Mouse (Mus musculus) embryonic stem cell, embryonic (primary cell): Measurements from ENCODE around the gene Car11.
"Not testable (repeated sequence)": the region's sequence is repeated elsewhere in the genome, so short reads cannot be mapped to it uniquely, and the experiment has no call there.

Experiments used
- CTCF ChIA-PET, 4 experiments: fragments of 300-600 bp in 2 of 4; fragments of 350-600 bp in 2 of 4; sonication (Branson Sonifier 250); formaldehyde crosslinking; loops; one replicate each; lab custom pipeline; 2022; ENCODE audit warnings: inconsistent platforms in 2 of 4; lab: Charles Lee
- POLR2A ChIA-PET, 4 experiments: fragments of 300-600 bp in 2 of 4; fragments of 350-600 bp in 2 of 4; sonication (Branson Sonifier 250); formaldehyde crosslinking; loops; one replicate each; lab custom pipeline; 2022; ENCODE audit warnings: antibody characterized with exemption in 4 of 4, inconsistent platforms in 1 of 4; lab: Charles Lee

Car11 gene

GRCm38 (mm10) chr7:45699523-45700141 lies at the start of gene Car11:
Gene Car11 (plus strand): TSS chr7:45699843.
- POLR2A ChIA-PET, result interaction anchor here in 3 of 4 experiments (0.5 to 14.6 kb wide), 26 partner anchors 9 to 498 kb away, joined by 3 to 640 read pairs (median 6); partner anchors contain the start of genes Fam83e (in 3 of the 3), Rpl18 (in 2 of the 3), Sphk2 (in 2 of the 3) and Bax (in 1 of the 3)
- CTCF ChIA-PET, result interaction anchor here (0.6 to 3.6 kb wide), 10 partner anchors 17 to 1141 kb away, joined by 3 to 29 read pairs (median 4); partner anchors contain the start of genes Gys1 (in 2 of the 4), Ntn5 (in 2 of the 4) and Lmtk3 (in 1 of the 4)

- POLR2A ChIA-PET, result not testable (repeated sequence)
- CTCF ChIA-PET, result interaction anchor here in 1 of 4 experiments (1.2 kb wide), 1 partner anchor 18 kb away, joined by 3 read pairs; no protein-coding TSS in a partner anchor
Measured at GRCm38 (mm10) chr7:45650484-45650883, 49.2 kb upstream of the Car11 start.

- ChIA-PET CTCF (interaction anchor here in 3 of 4 experiments (0.5 to 1.8 kb wide), 4 partner anchors 14 to 1114 kb away, joined by 3 to 10 read pairs (median 5); no protein-coding TSS in a partner anchor), POLR2A (interaction anchor here (0.5 to 4.7 kb wide), 16 partner anchors 10 to 195 kb away, joined by 3 to 45 read pairs (median 4); partner anchors contain the start of genes Fut2 (in 3 of the 4), Ftl1 (in 1 of the 4), Plekha4 (in 1 of the 4) and Ppp1r15a (in 1 of the 4))
Measured at GRCm38 (mm10) chr7:45654424-45655047, 45.1 kb upstream of the Car11 start.

GRCm38 (mm10) chr7:45660746-45661478 lies 38.7 kb upstream of the Car11 start:
- POLR2A ChIA-PET, result interaction anchor here in 2 of 4 experiments (1.0 to 1.6 kb wide), 4 partner anchors 17 to 201 kb away, joined by 3 to 5 read pairs (median 4); partner anchors contain the start of gene Ftl1 (in 1 of the 2)
- CTCF ChIA-PET, result no interaction called here

- ChIA-PET POLR2A (interaction anchor here in 2 of 4 experiments (1.0 to 5.0 kb wide), 6 partner anchors 8 to 202 kb away, joined by 3 to 34 read pairs (median 5); partner anchors contain the start of gene Ftl1 (in 1 of the 2)), CTCF (interaction anchor here in 1 of 4 experiments (0.6 kb wide), 1 partner anchor 212 kb away, joined by 3 read pairs; no protein-coding TSS in a partner anchor)
Measured at GRCm38 (mm10) chr7:45661702-45662101, 37.9 kb upstream of the Car11 start.

- ChIA-PET POLR2A (interaction anchor here (0.6 to 5.0 kb wide), 42 partner anchors 9 to 218 kb away, joined by 3 to 34 read pairs (median 4); partner anchors contain the start of genes Ntn5 (in 2 of the 4), Sphk2 (in 2 of the 4), Fam83e (in 1 of the 4) and Ftl1 (in 1 of the 4)), CTCF (interaction anchor here (0.5 to 3.2 kb wide), 15 partner anchors 12 to 1994 kb away, joined by 3 to 20 read pairs (median 3); partner anchors contain the start of gene Ntn5 (in 2 of the 4))
Measured at GRCm38 (mm10) chr7:45665303-45666138, 34.1 kb upstream of the Car11 start.

- ChIA-PET POLR2A (interaction anchor here (0.6 to 5.0 kb wide), 27 partner anchors 8 to 206 kb away, joined by 3 to 34 read pairs (median 5); partner anchors contain the start of genes Ntn5 (in 2 of the 4), Sphk2 (in 2 of the 4), Ftl1 (in 1 of the 4) and Sec1 (in 1 of the 4)), CTCF (interaction anchor here in 2 of 4 experiments (0.6 to 3.2 kb wide), 9 partner anchors 11 to 1995 kb away, joined by 3 to 20 read pairs (median 3); partner anchors contain the start of gene Ntn5 (in 1 of the 2))
Measured at GRCm38 (mm10) chr7:45666161-45666560, 33.5 kb upstream of the Car11 start, which contains the start of gene Fut2. Gene Fut2 (minus strand): TSS chr7:45666394.

- ChIA-PET POLR2A (interaction anchor here in 2 of 4 experiments (0.7 to 3.0 kb wide), 5 partner anchors 15 to 124 kb away, joined by 3 to 10 read pairs (median 4); partner anchors contain the start of gene Sphk2 (in 1 of the 2)), CTCF (interaction anchor here in 2 of 4 experiments (1.1 to 2.2 kb wide), 4 partner anchors 17 to 219 kb away, joined by 3 to 6 read pairs (median 4); partner anchors contain the start of gene Fut1 (in 1 of the 2))
Measured at GRCm38 (mm10) chr7:45667761-45668160, 31.9 kb upstream of the Car11 start.

GRCm38 (mm10) chr7:45668921-45669320 lies 30.7 kb upstream of the Car11 start:
- CTCF ChIA-PET, result interaction anchor here (0.6 to 3.6 kb wide), 38 partner anchors 9 to 902 kb away, joined by 3 to 21 read pairs (median 4); partner anchors contain the start of genes Ntn5 (in 2 of the 4) and Fut1 (in 1 of the 4)
- POLR2A ChIA-PET, result interaction anchor here in 3 of 4 experiments (0.5 to 2.2 kb wide), 12 partner anchors 13 to 699 kb away, joined by 3 to 13 read pairs (median 4); partner anchors contain the start of genes Ntn5 (in 1 of the 3) and Snrnp70 (in 1 of the 3)

- POLR2A ChIA-PET, result interaction anchor here in 3 of 4 experiments (0.6 to 2.2 kb wide), 6 partner anchors 12 to 108 kb away, joined by 3 to 9 read pairs (median 3); partner anchors contain the start of genes Fut2 (in 2 of the 3) and Sphk2 (in 1 of the 3)
- CTCF ChIA-PET, result interaction anchor here in 2 of 4 experiments (0.6 to 1.3 kb wide), 4 partner anchors 9 to 82 kb away, joined by 3 to 6 read pairs (median 3); partner anchors contain the start of gene Fut2 (in 1 of the 2)
Measured at GRCm38 (mm10) chr7:45677627-45678295, 21.9 kb upstream of the Car11 start.

GRCm38 (mm10) chr7:45678513-45678912 lies 21.1 kb upstream of the Car11 start:
- CTCF ChIA-PET, result interaction anchor here in 1 of 4 experiments (0.9 to 1.3 kb wide), 2 partner anchors 10 to 83 kb away, joined by 3 to 6 read pairs; no protein-coding TSS in a partner anchor
- POLR2A ChIA-PET, result interaction anchor here in 2 of 4 experiments (0.9 to 2.2 kb wide), 3 partner anchors 13 to 39 kb away, joined by 3 to 9 read pairs (median 5); partner anchors contain the start of genes Fut2 (in 1 of the 2) and Sphk2 (in 1 of the 2)

- ChIA-PET CTCF (interaction anchor here in 1 of 4 experiments (1.1 to 1.4 kb wide), 3 partner anchors 11 to 203 kb away, joined by 3 read pairs; no protein-coding TSS in a partner anchor), POLR2A (interaction anchor here in 3 of 4 experiments (0.6 to 4.7 kb wide), 14 partner anchors 14 to 180 kb away, joined by 3 to 20 read pairs (median 4); partner anchors contain the start of genes Fut2 (in 2 of the 3), Sphk2 (in 2 of the 3), Dbp (in 1 of the 3) and Spaca4 (in 1 of the 3))
Measured at GRCm38 (mm10) chr7:45679966-45680621, 19.5 kb upstream of the Car11 start.

- ChIA-PET POLR2A (interaction anchor here in 3 of 4 experiments (0.5 to 4.7 kb wide), 13 partner anchors 9 to 241 kb away, joined by 3 to 21 read pairs (median 6); partner anchors contain the start of genes Dbp (in 1 of the 3), Fut2 (in 1 of the 3), Plekha4 (in 1 of the 3) and Ppp1r15a (in 1 of the 3)), CTCF (interaction anchor here (0.5 to 3.7 kb wide), 9 partner anchors 10 to 499 kb away, joined by 3 to 21 read pairs (median 4); partner anchors contain the start of genes Abcc8 (in 1 of the 4), Bax (in 1 of the 4) and Sec1 (in 1 of the 4))
Measured at GRCm38 (mm10) chr7:45681046-45681736, 18.5 kb upstream of the Car11 start.
